Mouse (Mus musculus): ENCODE data around the gene Hoxb6.

Hoxb6 gene

DNA sequence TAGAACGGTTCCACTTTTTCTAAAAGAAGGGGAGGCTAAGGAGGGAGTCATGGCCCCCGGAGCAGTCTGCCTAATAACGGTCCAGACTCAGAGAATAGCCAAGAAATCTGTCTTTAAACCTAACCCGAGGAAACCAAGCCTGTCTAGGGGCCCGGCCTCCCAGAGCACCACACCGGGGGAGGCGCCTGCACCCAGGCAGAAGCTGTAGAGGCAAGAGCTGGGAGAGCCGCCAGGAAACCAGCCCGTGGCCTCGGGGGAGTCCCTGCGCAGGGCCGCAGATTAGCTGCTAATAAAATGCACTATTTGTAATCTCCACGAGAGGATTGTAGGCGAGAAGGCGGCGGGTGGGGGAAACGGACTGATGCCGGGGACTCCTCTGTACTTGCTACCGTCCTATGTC, 22.4 kb upstream of the Hoxb6 start:
- DNase-seq (ENCODE audit: low spot score), result no peak

DNA sequence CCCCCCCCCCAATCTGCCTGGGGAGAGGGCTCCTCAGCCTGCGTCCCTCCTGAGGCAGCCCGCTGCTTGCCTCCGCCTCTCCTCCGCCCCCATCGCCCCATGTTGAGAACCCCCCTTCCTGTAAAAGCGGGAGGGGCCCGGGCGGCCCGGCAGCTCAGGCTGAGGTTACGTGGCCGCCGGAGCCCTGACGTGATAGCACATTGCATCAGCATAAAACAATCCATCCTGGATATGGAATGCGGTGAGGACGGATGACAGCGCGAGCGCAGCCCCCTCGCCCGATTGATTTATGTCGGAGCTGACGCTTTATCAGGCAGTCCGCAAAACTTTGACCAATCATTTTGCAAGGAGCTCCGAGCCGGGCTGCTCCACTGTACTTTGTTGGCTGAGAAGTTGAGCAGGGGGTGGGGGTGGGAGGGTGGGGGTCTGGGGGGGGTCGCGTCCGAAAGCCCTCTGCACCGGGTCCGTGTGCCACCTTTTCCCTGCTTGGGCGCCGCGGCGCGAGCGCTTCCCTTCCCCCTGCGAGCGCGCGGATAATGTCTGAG, 21.2 kb upstream of the Hoxb6 start, which contains the start of gene Hoxb9:
Hoxb9 (plus strand) TSS at position 462 of the 545 bp plus-strand sequence.
- DNase-seq (ENCODE audit: low spot score), result no peak

DNA sequence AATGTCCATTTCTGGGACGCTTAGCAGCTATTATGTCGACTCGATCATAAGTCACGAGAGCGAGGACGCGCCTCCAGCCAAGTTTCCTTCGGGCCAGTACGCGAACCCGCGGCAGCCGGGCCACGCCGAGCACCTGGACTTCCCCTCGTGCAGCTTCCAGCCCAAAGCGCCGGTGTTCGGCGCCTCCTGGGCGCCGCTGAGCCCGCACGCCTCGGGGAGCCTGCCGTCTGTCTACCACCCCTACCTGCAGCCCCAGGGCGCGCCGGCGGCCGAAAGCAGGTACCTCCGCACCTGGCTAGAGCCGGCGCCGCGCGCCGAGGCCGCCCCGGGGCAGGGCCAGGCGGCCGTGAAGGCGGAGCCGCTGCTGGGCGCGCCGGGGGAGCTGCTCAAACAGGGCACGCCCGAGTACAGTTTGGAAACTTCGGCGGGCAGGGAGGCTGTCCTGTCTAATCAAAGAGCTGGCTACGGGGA, 20.7 kb upstream of the Hoxb6 start:
- DNase-seq (ENCODE audit: low spot score), result no peak

DNA sequence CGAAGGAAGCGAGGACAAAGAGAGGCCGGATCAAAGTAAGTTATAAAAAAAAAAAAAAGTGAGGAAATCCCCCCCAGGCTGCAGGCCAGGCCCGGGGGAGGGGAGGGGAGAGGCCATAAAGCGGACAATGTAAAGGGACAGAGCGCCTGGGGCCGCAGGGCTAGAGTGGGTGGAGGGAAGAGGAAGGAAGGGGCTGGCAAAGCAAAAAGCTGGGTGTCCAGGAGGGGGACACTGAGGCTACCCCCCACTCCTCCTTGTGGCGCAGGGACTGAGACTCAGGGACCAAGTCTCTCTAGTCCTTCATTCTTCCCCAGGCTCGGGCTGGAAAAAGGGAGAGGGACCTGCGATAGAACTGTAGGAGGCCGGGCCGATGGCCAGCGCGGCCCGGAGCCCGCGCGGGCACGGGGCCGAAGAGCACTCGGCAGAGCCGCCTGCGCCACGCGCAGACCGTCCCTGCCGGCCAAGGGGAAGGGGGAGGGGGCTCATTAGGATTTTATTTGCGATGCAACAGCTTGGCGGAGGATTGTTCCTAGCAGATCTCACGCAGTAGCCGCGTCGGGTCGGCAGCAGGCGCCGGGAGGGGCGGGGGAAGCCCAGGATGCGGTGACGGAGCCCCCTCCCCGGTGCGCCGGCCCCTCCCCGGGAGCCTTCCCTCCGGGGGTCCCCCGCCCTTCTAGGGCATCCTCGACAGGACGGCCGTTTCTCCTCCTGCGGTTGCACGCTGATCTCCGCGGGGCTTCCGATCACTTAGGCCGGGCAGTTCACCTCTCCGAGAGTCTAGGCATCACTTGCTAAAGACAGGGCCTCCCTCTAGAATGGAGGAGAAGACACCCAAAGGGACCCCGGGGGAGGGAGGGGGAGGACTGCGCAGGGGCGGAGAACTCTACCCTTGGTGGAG, 20.0 kb upstream of the Hoxb6 start:
- DNase-seq (ENCODE audit: low spot score), result no peak

DNA sequence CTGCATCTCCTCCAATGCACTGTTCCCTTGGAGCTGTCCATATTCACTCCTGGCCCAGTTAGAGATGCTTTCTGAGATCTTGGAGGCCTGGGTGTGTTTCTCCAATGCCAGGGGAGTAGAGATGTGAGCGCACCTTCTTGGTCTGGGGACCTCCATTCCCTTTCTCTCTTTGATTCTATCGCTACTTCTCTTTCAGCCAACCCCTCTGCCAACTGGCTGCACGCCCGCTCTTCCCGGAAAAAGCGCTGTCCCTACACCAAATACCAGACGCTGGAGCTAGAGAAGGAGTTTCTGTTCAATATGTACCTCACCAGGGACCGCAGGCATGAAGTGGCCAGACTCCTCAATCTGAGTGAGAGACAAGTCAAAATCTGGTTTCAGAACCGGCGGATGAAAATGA, 17.8 kb upstream of the Hoxb6 start:
- no peak for DNase-seq (ENCODE audit: low spot score)

DNA sequence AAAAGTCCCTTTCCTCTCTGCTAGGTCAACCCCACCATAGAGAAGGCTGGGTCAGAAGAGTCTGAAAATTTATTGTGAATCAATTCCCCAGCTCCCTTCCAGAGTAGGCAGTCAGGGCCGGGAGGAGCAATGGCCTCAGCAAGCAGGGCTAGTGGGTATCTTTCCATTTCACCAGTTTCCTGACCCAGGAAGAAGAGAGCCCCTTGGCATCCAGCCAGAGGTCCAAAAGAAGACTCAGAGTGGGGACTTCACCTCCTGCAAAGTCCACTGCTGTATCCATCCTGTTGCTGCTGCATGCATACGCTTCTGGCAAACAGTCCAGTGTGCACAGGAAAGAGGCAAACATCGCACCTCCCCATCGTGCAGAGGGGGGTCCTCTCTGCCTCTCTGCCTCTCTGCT, 16.4 kb upstream of the Hoxb6 start:
- DNase-seq (ENCODE audit: low spot score), result no peak

DNA sequence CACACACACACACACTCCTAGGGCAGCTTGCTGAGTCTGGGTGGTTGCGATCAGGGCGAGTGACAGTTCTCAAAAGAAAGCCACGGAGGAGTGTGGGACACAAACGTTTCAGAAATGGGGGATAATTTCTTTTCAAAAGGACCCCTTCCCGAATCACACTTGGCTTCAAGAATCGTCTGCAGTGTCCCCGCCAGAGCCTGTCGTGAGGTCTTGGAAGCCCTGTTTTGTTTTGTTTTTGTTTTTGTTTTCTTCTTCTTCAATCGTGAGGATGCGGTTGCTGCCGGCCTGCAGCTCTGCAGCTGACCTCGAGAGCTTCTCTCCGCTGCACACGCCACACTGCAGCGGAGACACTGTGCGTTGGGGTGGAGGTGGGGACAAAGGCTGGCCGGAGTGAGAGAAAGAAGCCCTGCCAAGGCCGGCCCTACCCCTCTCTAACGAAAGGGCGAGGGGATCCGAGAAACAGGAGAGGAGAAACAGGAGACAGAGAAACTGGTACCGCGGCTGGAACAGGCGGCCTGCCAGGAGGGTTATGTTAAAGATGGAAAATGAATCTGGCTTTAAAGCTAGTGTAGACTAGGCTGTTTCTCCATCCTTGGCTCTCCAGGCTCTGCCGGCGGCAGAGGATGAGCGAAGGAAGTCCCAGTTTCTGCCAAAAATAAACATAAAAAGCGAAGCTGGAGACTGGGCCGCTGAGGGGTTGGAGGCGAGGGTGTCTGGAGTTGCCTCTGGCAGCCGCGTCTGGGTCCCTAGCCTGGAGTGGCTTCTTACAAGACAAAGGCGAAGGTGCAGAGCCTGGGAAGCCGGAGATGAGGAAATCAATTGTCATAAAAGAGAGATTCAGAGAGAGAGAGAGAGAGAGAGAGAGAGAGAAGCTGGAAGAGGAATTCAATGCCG, 14.9 kb upstream of the Hoxb6 start:
- no peak for DNase-seq (ENCODE audit: low spot score)

DNA sequence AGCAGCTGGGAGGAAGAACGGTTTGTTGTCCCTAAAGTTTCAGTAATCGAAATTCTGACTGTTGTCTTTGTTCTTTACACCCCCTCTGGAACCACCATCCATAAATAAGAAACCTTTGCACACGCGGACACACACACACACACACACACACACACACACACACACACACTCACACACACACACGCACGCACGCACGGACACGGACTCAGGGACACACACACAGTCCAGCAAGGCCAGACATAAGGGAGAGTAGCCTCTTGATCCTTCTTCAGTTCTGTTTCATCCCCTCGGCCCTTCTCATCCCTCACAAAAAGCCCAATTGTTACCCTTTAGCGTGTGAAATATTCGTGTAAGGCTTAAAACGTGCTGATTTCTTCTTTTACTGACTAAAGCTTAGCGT, 14.0 kb upstream of the Hoxb6 start:
- no peak for DNase-seq (ENCODE audit: low spot score)

DNA sequence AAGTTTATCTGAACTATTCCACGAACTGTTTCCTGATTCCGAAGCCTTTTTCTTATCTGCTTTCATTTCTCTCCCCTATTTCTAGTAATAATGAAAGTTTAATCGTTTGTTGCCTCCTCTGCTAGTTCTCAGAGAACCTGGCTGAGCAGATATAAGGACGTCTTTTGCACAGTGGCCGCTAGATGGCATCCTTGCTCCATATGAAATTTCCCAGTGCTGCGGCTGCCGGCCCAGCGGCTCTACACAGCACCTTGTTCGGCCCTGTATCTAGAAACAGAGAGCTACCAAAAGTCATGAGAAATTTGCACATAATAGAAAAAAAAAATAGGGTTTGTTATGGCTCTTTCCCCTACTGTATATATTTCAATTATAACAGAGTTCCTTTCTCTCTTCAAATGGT, 13.5 kb upstream of the Hoxb6 start:
- DNase-seq (ENCODE audit: low spot score), result peak; percentile 55

DNA sequence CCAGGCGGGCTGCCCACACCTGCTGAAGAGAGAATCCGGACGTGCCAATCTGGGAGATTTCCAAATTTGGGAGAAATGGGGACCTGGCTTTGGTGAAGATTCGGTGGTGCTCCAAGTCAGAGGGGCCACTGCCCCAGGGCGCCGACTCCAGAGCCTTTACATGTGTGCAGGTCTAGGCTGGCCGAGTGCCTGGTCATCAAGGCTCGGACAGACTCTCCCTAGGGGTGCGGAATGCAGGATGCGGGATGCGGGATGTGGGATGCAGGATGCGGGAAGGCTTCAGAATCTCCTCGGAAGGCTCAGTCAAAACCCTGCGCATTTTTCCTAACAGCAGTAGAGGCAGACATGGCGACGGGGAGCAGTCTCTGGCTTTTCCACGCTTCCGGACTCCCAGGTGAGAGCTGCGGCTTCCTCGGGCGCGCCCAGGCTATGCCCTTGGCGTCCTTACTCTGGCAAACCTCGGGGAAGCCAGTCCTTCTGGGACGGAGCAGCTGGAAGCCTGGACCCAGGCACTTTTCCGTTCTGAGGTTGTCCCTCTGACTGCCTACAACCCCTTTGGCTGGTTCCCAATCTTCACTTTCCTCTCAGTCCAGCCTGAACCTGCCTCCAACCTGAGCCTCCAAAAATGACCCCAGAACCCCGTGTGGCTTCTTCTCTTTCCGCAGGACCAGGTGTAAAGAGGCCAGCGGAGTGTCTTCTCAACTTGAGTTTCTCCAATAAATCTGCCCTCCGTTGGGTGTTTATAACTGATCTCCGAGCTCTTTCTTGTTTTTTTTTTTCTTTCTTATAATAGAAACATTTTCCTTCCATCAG, 12.6 kb upstream of the Hoxb6 start:
- DNase-seq (ENCODE audit: low spot score), result no peak

DNA sequence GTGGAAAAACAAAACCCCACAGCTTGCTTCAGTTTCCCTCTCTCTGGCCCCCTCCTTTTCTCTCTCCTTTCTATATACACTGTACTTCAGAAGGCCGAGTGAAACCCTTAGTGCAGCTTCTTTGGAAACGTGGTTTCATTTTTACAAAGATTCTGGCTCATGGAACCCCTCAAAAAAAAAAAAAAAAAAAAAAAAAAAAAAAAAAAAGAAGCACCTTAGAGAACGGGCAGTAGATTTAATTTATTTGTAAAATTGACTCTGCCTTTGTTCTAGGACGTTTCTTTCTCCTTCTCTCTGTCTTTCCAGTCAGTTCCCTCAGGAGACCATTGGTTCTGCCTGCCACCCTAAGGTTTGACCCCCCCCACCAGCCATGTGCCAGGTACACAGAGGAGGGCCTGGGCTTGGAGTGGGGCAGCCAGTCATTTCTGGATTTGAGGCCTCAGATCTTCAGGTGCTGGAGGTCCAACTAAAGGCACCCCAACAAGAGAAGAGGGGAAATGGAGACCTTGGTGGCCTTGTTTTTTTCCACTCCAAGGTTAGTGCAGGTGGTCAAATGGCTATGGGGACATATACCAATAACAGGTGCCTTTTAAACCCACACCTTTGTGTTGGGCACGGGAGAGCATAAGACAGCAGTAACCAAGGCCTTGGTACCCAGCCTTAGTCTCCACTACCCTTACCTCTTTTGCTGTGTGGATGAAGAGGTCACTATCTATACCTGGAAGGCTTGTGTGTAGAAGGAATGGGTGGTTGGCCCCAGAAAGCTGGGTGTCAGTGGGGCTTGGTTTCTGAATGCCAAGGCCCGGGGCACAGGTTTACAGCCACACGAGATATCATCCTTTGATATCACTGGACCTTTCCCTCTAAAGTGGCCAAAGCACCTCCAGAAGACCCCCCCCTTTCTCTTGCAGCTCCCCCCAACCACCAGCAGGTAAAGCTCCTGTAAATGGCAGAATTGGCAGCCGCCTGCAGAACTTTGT, 11.6 kb upstream of the Hoxb6 start:
- DNase-seq (ENCODE audit: low spot score), result no peak

DNA sequence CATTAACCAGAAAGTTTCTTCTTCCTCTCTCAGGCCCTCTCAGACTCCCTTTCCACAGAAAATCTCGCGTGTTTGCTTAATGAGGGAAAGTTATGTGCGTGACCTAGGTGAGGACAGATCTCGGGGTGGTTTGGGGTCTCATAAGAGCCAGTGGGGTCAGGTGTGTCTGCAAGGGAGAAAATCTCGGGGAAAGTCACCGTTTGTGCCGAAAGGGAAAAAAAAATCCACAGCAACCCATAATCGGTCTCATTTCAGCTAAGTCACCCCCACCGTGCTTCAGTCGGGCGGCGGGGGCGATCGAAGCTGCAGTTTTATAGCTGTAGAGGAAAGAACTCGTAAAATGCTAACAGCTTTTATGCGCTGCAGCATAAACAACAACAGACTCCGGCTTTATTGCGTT, 10.9 kb upstream of the Hoxb6 start:
- DNase-seq (ENCODE audit: low spot score), result no peak

DNA sequence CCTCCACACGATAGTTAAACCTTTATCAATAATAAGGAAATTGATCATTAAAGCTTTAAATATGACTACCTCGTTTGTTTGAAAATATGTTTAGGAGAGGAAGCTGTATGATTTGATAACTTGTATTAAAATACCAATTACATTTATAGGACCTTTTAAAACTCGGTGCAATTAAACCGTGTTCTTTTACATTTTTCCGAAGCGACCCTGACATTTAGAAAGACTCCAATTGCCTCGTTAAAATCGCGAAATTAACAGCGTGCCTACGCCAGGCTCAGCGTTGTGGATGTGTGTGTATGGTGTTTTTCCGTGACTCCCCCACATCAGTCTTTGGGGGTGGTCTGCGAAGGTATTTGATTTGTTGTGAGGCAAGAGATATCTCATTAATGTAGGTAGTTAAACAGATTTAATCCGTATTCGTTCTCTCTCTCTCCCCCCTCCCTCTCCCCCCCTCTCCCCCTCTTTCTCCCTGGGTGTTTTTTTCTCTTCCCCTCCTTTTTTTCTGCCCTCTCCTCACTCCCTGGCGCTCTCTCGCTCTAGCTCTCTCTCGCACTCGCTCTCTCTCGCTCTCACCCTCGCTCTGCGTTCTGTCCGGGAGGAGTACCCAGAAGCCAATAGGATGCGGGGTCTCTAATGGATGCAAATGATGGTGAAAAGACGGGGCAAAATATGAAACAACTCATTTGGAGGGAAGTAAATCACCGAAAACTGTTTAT, 10.3 kb upstream of the Hoxb6 start, which contains the start of gene Hoxb8:
Hoxb8 (plus strand) TSS at position 51 of the 716 bp plus-strand sequence.
- DNase-seq (ENCODE audit: low spot score), result no peak

DNA sequence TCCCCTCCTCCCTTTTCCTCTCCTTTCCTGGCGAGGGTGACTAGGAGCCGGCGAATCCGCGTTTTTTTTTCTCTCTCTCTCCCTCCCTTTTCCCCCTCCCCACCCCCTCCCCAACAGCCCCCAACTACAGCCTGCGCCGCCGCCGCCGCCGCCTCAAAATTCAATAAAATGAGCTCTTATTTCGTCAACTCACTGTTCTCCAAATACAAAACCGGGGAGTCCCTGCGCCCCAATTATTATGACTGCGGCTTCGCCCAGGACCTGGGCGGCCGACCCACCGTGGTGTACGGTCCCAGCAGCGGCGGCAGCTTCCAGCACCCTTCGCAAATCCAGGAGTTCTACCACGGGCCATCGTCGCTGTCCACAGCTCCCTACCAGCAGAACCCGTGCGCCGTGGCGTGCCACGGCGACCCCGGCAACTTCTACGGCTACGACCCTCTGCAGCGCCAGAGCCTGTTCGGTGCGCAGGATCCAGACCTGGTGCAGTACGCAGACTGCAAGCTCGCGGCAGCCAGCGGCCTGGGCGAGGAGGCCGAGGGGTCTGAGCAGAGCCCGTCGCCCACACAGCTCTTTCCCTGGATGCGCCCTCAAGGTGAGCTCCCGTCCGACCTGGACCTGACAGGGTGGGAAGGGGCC, 9.4 kb upstream of the Hoxb6 start:
- no peak for DNase-seq (ENCODE audit: low spot score)

DNA sequence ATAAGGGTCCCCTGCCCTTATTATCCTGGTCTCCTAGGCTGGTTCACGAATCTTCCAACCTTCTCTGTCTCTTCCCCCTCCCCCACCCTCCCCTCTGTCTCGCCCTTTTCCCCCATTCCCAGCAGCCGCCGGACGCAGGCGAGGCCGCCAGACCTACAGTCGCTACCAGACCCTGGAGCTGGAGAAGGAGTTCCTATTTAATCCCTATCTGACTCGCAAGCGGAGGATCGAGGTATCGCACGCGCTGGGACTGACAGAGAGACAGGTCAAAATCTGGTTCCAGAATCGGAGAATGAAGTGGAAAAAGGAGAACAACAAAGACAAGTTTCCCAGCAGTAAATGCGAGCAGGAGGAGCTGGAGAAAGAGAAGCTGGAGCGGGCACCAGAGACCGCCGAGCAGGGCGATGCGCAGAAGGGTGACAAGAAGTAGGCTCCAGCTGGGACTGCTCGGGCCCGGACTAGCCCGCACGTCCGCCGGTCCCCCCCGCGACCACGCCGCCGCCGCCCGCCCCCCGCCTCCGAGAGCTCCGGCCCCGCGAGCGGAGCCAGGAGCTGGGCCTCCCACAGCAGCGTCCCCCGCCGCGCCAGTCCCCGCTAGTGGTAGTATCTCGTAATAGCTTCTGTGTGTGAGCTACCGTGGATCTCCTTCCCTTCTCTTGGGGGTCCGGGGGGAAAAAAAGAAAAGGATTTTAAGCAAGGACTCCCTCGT, 8.1 kb upstream of the Hoxb6 start:
- no peak for DNase-seq (ENCODE audit: low spot score)

DNA sequence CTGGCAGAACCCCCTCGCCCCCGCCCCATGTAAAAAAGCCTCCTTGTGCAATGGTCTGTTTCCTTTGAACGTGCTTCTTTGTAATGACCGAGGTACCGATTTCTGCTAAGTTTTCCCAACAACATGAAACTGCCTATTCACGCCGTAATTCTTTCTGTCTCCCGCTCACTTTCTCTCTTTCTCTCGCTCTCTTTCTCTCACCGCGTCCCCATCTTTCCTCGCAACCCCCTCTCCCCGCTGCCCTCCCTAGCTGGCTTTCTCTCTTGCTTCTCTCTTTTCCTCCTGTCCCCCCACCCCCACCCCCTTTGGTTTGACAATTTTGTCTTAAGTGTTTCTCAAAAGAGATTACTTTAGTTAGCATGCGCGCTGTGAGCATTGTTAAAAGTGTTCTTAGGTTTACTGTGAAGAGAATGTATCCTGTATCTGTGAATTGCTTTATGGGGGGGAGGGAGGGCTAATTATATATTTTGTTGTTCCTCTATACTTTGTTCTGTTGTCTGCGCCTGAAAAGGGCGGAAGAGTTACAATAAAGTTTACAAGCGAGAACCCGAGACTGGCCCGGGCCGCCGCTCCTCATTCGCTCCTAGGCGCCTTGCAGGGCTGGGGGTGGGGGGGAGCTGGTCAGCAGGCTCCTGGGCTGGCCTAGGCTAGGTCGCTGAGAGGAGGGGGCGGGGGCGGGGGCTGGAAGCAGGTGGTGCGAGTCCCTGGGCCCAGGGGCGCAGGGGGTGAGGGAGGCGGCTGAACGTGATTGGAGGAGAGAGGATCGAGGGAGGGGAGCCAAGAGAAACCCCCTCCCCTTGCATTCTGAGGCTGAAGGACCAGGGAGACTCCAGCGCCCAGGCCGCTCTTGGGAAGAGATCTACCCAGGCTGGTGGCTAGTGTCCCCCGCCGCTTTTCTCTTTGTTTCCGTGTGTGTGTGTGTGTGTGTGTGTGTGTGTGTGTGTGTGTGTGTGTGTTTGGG, 7.2 kb upstream of the Hoxb6 start:
- no peak for DNase-seq (ENCODE audit: low spot score)
